Mouse (Mus musculus): ENCODE measurements around the gene Rps15. TPM values are rescaled to one million over a fixed set of nuclear protein-coding genes. Genes with fewer than 3 reads are reported as not detected.

Rps15 gene
- polyA plus RNA-seq, 1 experiment from 2014 or later = 886 TPM

DNA sequence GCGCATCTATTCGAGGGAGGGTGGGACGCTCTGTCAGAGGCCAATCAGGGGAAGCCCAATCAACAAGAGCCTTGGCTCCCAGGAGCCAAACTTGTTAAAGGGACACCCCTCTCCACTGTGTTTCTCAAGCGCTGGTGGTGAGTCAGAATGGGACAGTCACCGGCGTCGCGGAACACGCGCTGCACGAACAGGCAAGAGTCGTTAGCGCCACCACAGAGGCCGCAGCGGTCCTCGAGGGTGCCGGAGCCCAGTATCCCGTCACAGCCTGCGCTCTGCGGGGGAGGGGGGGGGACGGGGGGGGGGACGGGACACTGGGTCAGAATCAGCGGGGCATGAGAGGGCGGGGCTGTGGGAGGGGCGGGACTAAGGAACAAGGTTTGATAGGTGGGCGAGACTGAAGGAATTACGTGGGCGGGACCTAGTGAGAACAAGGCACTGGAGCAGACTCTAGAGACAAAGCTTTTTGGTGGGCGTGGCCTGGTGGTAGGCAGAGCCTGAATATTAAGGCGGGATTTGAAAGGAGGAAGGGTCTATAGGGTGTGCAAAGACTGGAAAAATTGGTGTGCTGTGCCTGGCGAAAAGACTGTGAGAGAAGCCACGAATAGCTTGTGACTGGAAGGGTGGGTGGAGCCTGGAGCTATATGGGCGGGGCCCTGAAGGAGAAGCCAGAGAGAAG is 50.6 kb downstream of the Rps15 start:
- ATAC-seq (replicated peaks; ENCODE audit: insufficient number of reproducible peaks, low FRiP score, low TSS enrichment, low read depth) (peak; percentile 30; the same call in 1 of the 2 replicates), DNase-seq (ENCODE audit: low spot score) (peak; percentile 85)
- Histone ChIP-seq H3K4me1 (ENCODE audit: control insufficient read depth, insufficient read depth, low read length) (peaks cover 2% of the 10 kb centered on the region; the same call in 1 of the 2 replicates), H3K27ac (replicated peaks; ENCODE audit: low read depth, low read length) (no peak overlapping the region), H3K4me2 (ENCODE audit: low read depth, low read length) (peak overlapping the region; percentile 42), H3K4me3 (ENCODE audit: low read depth, low read length) (peak overlapping the region; percentile 28), H3K9me3 (replicated peaks; ENCODE audit: control insufficient read depth, low read length) (no peaks in the 10 kb centered on the region), H3K36me3 (replicated peaks; ENCODE audit: control insufficient read depth, insufficient read depth, low read depth, low read length) (no peaks in the 10 kb centered on the region), H3K9ac (replicated peaks; ENCODE audit: low read length) (0 out of 2 replicates have a peak overlapping the region, but pooled peaks have one; percentile 3), H3K27me3 (ENCODE audit: control insufficient read depth, insufficient read depth, low read length) (peaks cover 72% of the 10 kb centered on the region)
- 1% methylated on average over 25 of the region's 33 CpGs for WGBS

DNA sequence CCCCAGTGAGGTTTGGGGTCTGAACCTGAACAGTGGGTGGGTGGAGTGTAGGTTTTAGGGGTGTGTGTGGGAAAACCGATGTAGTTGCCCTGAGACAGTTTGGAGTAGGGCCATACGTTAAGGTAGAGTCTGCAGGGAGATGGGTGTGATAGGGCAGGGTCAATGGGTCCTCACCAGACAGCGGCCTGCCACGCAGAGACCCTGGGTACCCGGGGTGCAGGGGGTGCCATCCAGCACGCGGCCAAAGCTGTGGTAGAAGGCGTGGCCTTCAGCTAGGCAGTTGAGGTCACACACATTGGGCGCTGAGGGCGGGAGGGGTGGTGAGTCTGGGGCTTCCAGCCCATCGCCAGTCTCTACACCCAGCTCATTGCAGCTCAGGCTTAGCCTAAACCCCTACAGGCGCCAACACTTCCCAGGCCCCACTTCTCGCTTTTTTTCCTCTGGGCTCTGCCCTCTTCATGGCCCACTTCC is 51.2 kb downstream of the Rps15 start:
- Histone ChIP-seq H3K27ac (replicated peaks; ENCODE audit: low read depth, low read length) (no peak overlapping the region), H3K27me3 (ENCODE audit: control insufficient read depth, insufficient read depth, low read length) (peaks cover 78% of the 10 kb centered on the region), H3K4me2 (ENCODE audit: low read depth, low read length) (peak overlapping the region; percentile 0), H3K4me1 (ENCODE audit: control insufficient read depth, insufficient read depth, low read length) (peaks cover 5% of the 10 kb centered on the region), H3K36me3 (replicated peaks; ENCODE audit: control insufficient read depth, insufficient read depth, low read depth, low read length) (no peaks in the 10 kb centered on the region), H3K9me3 (replicated peaks; ENCODE audit: control insufficient read depth, low read length) (no peaks in the 10 kb centered on the region), H3K9ac (replicated peaks; ENCODE audit: low read length) (no peak overlapping the region), H3K4me3 (ENCODE audit: low read depth, low read length) (no peak overlapping the region)
- no peak for DNase-seq (ENCODE audit: low spot score)
- WGBS = 22% methylated on average over 11 of the region's 13 CpGs
- peak; percentile 4; the same call in 1 of the 2 replicates for ATAC-seq (replicated peaks; ENCODE audit: insufficient number of reproducible peaks, low FRiP score, low TSS enrichment, low read depth)

Small RNAs within 50 kb of the gene (microRNA-seq; reads per million reads assigned to microRNA genes)
- gene Mir6911 (ENCODE audit: borderline number of aligned reads) = not detected

Other genes with a start within 250 kb of the Rps15 start
- 515 and 565 TPM in 2 replicates for gene Gpx4, start 245.3 kb upstream of the Rps15 start, polyA plus RNA-seq (2014; fragmentation: Nextera tagmentation; extraction: Ambion mirVana)
- gene Sbno2, start 186.9 kb upstream of the Rps15 start, polyA plus RNA-seq (2014; fragmentation: Nextera tagmentation; extraction: Ambion mirVana) = 5.6 and 6.6 TPM in 2 replicates
- gene Stk11, start 176.7 kb upstream of the Rps15 start, polyA plus RNA-seq (2014; fragmentation: Nextera tagmentation; extraction: Ambion mirVana) = 16.6 and 18.5 TPM in 2 replicates
- 360 and 371 TPM in 2 replicates for gene Atp5d, start 153.8 kb upstream of the Rps15 start, polyA plus RNA-seq (2014; fragmentation: Nextera tagmentation; extraction: Ambion mirVana)
- gene Cbarp, start 151.6 kb upstream of the Rps15 start, polyA plus RNA-seq (2014; fragmentation: Nextera tagmentation; extraction: Ambion mirVana) = 6.8 and 9.0 TPM in 2 replicates
- gene Midn, start 144.2 kb upstream of the Rps15 start, polyA plus RNA-seq (2014; fragmentation: Nextera tagmentation; extraction: Ambion mirVana) = 60.3 and 62.1 TPM in 2 replicates
- 74.0 and 77.8 TPM in 2 replicates for gene Cirbp, start 126.5 kb upstream of the Rps15 start, polyA plus RNA-seq (2014; fragmentation: Nextera tagmentation; extraction: Ambion mirVana)
- gene 1600002K03Rik, start 119.5 kb upstream of the Rps15 start, polyA plus RNA-seq (2014; fragmentation: Nextera tagmentation; extraction: Ambion mirVana) = 6.0 and 6.8 TPM in 2 replicates
- gene Efna2, start 113.0 kb upstream of the Rps15 start, polyA plus RNA-seq (2014; fragmentation: Nextera tagmentation; extraction: Ambion mirVana) = 34.6 and 42.3 TPM in 2 replicates
- gene Mum1, start 66.0 kb upstream of the Rps15 start, polyA plus RNA-seq (2014; fragmentation: Nextera tagmentation; extraction: Ambion mirVana) = 75.1 and 94.3 TPM in 2 replicates
- 221 and 253 TPM in 2 replicates for gene Ndufs7, start 43.3 kb upstream of the Rps15 start, polyA plus RNA-seq (2014; fragmentation: Nextera tagmentation; extraction: Ambion mirVana)
- gene Gamt, start 31.4 kb upstream of the Rps15 start, polyA plus RNA-seq (2014; fragmentation: Nextera tagmentation; extraction: Ambion mirVana) = 21.9 and 22.4 TPM in 2 replicates
- 40.9 and 44.7 TPM in 2 replicates for gene Dazap1, start 31.0 kb upstream of the Rps15 start, polyA plus RNA-seq (2014; fragmentation: Nextera tagmentation; extraction: Ambion mirVana)
- gene Apc2, start 3.5 kb downstream of the Rps15 start, polyA plus RNA-seq (2014; fragmentation: Nextera tagmentation; extraction: Ambion mirVana) = 11.0 and 15.8 TPM in 2 replicates
- gene 2310011J03Rik, start 28.1 kb downstream of the Rps15 start, polyA plus RNA-seq (2014; fragmentation: Nextera tagmentation; extraction: Ambion mirVana) = 36.5 and 41.6 TPM in 2 replicates
- gene Pcsk4, start 37.0 kb downstream of the Rps15 start, polyA plus RNA-seq (2014; fragmentation: Nextera tagmentation; extraction: Ambion mirVana) = 1.6 and 2.9 TPM in 2 replicates
- gene Reep6, start 37.5 kb downstream of the Rps15 start, polyA plus RNA-seq (2014; fragmentation: Nextera tagmentation; extraction: Ambion mirVana) = 4.3 and 4.5 TPM in 2 replicates
- 0.14 and 0.88 TPM in 2 replicates for gene Adamtsl5, start 56.0 kb downstream of the Rps15 start, polyA plus RNA-seq (2014; fragmentation: Nextera tagmentation; extraction: Ambion mirVana)
- gene Plk5, start 64.0 kb downstream of the Rps15 start, polyA plus RNA-seq (2014; fragmentation: Nextera tagmentation; extraction: Ambion mirVana) = 0.26 and 0.52 TPM in 2 replicates
- 10.3 and 12.9 TPM in 2 replicates for gene Mex3d, start 95.2 kb downstream of the Rps15 start, polyA plus RNA-seq (2014; fragmentation: Nextera tagmentation; extraction: Ambion mirVana)
- gene Mbd3, start 107.1 kb downstream of the Rps15 start, polyA plus RNA-seq (2014; fragmentation: Nextera tagmentation; extraction: Ambion mirVana) = 241 and 259 TPM in 2 replicates
- gene Uqcr11, start 114.4 kb downstream of the Rps15 start, polyA plus RNA-seq (2014; fragmentation: Nextera tagmentation; extraction: Ambion mirVana) = 377 and 460 TPM in 2 replicates
- 174 and 178 TPM in 2 replicates for gene Tcf3, start 141.2 kb downstream of the Rps15 start, polyA plus RNA-seq (2014; fragmentation: Nextera tagmentation; extraction: Ambion mirVana)
- gene Onecut3, start 202.4 kb downstream of the Rps15 start, polyA plus RNA-seq (2014; fragmentation: Nextera tagmentation; extraction: Ambion mirVana) = 0.22 and 0.43 TPM in 2 replicates
- gene Atp8b3, start 246.7 kb downstream of the Rps15 start, polyA plus RNA-seq (2014; fragmentation: Nextera tagmentation; extraction: Ambion mirVana) = 0.28 and 0.36 TPM in 2 replicates

All from embryonic facial prominence, embryonic 11.5 days (tissue).